Mouse (Mus musculus) liver, adult 2 months (tissue): ENCODE results near the gene Hirip3.

ENCODE experiments used
- CTCF ChIP-seq: fragments of 200-500 bp; IDR thresholded peaks from 2 replicates; pipeline ENCODE4 v1.5.1; 2011; ENCODE audit warnings: low read depth, low read length, control low read depth
- POLR2A ChIP-seq: fragments of 200-500 bp; IDR thresholded peaks from 2 replicates; pipeline ENCODE4 v1.6.1; 2011; ENCODE audit warnings: low read length, control low read depth; ENCODE audit not compliant: insufficient read depth; ENCODE audit errors: extremely low read depth

DNA sequence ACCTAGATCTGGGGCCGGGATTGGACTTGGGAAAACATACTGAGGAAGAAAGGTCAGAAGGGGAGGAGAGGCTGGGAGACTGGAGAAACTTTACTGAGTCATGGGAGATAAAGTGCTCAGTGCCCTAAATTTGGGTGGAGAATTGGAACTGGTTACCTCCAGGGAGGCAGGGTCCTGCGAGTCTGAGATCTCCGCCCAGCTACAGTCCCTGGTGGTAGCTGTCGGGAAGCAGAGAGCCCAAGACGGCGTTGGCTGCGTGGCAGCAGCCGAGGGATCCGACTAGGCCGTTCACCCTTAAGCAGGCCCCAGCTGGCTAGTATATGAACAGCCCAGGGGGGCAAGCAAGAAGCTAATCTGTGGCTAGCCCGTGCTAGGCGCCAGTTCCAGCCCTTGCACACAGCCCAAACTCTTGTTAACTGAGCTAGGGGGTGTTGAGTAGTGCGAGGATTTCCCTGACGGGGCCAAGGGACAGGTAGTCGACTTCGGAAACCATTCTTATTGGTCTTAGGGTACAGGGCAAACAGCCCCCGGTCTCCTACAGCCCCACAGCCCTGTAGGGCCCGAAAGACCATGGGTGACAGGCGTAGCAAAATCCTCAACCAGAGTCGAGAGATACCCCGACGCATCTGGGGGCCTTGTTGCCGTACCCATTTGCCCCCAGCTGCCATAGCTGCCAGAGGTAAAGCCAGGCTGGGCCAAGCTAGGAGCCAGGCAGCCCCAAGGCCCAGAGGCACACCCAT, 8.2 kb downstream of the Hirip3 start:
- TF ChIP-seq CTCF (no peak), POLR2A (no peak)
